Mouse (Mus musculus) lung, embryonic 14.5 days (tissue): ENCODE measurements around the gene Npw. TPM values are rescaled to one million over a fixed set of nuclear protein-coding genes. Genes with fewer than 3 reads are reported as not detected.

Experiments
- ATAC-seq: fragments of 200-750 bp; cut with Nextera tagmentation; 2 replicates; pipeline ENCODE4 v1.8.0; 2017; ENCODE audit warnings: mild to moderate bottlenecking, moderate TSS enrichment, moderate library complexity; ENCODE audit not compliant: insufficient read depth
- DNase-seq: peaks from one replicate; pipeline ENCODE4 v3.0.0-alpha.2; 2015
- H3K27ac ChIP-seq: fragments of 300-500 bp; sonication (generic); 2 replicates; pipeline ENCODE4 v1.5.1; 2014; ENCODE audit warnings: low read depth, mild to moderate bottlenecking, moderate library complexity
- H3K27me3 ChIP-seq: fragments of 300-500 bp; sonication (generic); 2 replicates; pipeline ENCODE4 v1.6.1; 2014; ENCODE audit warnings: low read length, control low read depth; ENCODE audit not compliant: insufficient read depth
- H3K36me3 ChIP-seq: fragments of 300-500 bp; sonication (generic); 2 replicates; pipeline ENCODE4 v1.6.1; 2014; ENCODE audit warnings: control low read depth; ENCODE audit not compliant: insufficient read depth
- H3K4me1 ChIP-seq: fragments of 300-500 bp; sonication (generic); 2 replicates; pipeline ENCODE4 v1.6.1; 2014; ENCODE audit warnings: antibody characterized with exemption, control low read depth; ENCODE audit not compliant: insufficient read depth
- H3K4me2 ChIP-seq: fragments of 300-500 bp; sonication (generic); 2 replicates; pipeline ENCODE4 v1.6.1; 2014; ENCODE audit warnings: mild to moderate bottlenecking
- H3K4me3 ChIP-seq: fragments of 300-500 bp; sonication (generic); 2 replicates; pipeline ENCODE4 v1.5.1; 2014; ENCODE audit warnings: low read depth, low read length
- H3K9ac ChIP-seq: fragments of 300-500 bp; sonication (generic); 2 replicates; pipeline ENCODE4 v1.6.1; 2014
- H3K9me3 ChIP-seq: fragments of 300-500 bp; sonication (generic); 2 replicates; pipeline ENCODE4 v1.6.1; 2016; ENCODE audit warnings: low read depth, low read length, control low read depth
- CTCF ChIP-seq: IDR thresholded peaks from 2 replicates; pipeline ENCODE4 v1.5.1; 2016; ENCODE audit warnings: antibody characterized with exemption, low read depth
- WGBS: fragments of 180-500 bp; shearing (Covaris S2); extraction: QIAGEN DNeasy Blood & Tissue Kit; methylation state at CpG from one replicate; pipeline ENCODE4 v1.1.7; 2014; 5-methylcytosine and 5-hydroxymethylcytosine counted together
- polyA plus RNA-seq: library from polyadenylated mRNA; unstranded; fragments of >200 nt; fragmentation: Nextera tagmentation; extraction: Ambion mirVana; gene quantifications from 2 replicates; pipeline ENCODE4 v1.2.1, GENCODE M21; 2014

Npw gene
- polyA plus RNA-seq, 1 experiment from 2014 or later: 1.0 TPM

DNA sequence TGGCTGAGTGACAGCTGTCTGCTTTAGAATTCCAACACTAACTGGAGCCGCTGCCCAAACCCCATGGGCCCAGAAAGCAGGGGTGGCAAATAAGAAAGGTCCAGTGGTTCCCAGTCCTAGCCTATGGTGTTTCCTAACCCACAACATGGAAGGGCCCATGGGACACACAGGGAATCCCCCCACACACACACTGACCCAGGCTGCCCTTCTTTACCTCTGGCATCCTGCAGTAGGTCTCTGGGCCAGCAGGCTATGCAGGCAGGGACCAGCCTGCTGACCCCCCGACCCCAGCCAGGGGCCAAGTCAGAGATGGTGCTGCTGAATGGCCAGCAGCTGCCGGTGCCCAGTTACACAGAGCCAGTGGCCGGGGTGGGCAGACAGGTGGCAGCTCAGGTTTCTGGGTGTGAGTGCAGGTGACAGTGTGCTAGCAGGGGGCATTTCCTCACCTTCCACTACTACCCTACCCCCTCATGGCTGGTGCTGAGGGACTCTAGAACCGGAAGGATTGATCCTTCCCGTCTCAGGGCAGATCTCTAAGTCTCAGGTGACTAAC is 15.4 kb downstream of the Npw start:
- Histone ChIP-seq H3K27ac (no peak overlapping the region), H3K36me3 (peaks cover 35% of the 10 kb centered on the region; the same call in 1 of the 2 replicates), H3K9me3 (no peaks in the 10 kb centered on the region), H3K27me3 (no peaks in the 10 kb centered on the region), H3K4me2 (no peak overlapping the region), H3K4me1 (peaks cover 20% of the 10 kb centered on the region), H3K9ac (no peak overlapping the region), H3K4me3 (no peak overlapping the region)
- TF ChIP-seq CTCF: no peak
- ATAC-seq (no peak), DNase-seq (no peak)
- WGBS: 64% methylated on average over 6 of the region's 6 CpGs

DNA sequence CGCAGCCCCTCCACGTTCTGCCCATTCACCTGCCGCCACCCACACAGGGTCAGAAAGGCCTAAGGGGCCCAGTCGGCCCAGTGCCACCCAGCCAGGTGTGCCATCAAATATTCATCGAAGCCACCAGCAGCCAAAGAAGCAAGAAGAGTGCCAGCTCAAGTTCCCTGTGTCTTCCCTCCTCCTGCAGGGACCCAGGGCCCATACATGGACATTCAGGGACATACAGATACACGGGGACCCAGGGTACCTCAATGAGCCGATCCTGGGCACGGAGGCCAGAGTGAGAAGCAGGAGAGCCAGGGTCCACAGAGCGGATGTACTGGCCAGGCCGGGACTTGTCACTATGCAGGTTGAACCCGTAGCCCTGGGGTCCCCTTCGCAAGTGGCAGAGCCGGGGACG is 16.3 kb downstream of the Npw start:
- TF ChIP-seq CTCF: no peak
- DNase-seq: no peak
- Histone ChIP-seq H3K27me3 (no peaks in the 10 kb centered on the region), H3K9ac (no peak overlapping the region), H3K27ac (no peak overlapping the region), H3K4me3 (no peak overlapping the region), H3K9me3 (no peaks in the 10 kb centered on the region), H3K36me3 (peaks cover 35% of the 10 kb centered on the region; the same call in 1 of the 2 replicates), H3K4me2 (no peak overlapping the region), H3K4me1 (peaks cover 20% of the 10 kb centered on the region)
- ATAC-seq: no peak
- 91% methylated on average over 14 of the region's 14 CpGs for WGBS

DNA sequence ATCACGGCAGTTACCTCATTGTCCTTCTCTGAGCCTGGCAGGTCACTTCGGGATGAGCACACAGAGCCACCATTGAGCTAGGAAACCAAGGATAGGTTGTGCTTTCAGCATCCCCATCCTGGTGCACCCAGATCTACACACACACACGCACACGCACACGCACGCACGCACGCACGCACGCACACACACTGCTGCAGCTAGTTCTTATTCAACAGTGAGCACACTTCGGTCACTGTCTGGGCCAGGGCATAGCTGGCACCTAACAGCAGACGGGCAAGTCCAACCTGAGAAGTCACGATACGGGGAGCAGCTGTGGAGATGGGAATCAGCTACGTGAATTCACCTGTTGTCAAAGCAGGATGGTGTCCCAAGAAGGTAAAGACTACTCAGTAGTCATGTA is 17.7 kb downstream of the Npw start:
- no peak overlapping the region for H3K4me3 ChIP-seq
- H3K36me3 ChIP-seq: peaks cover 32% of the 10 kb centered on the region; the same call in 1 of the 2 replicates
- no peaks in the 10 kb centered on the region for H3K9me3 ChIP-seq
- peaks cover 20% of the 10 kb centered on the region for H3K4me1 ChIP-seq
- no peak for TF ChIP-seq CTCF
- 95% methylated on average over 15 of the region's 15 CpGs for WGBS
- DNase-seq (no peak), ATAC-seq (no peak)
- H3K9ac ChIP-seq: no peak overlapping the region
- H3K27me3 ChIP-seq: no peaks in the 10 kb centered on the region
- H3K27ac ChIP-seq: peak overlapping the region; percentile 89; the same call in 1 of the 2 replicates
- H3K4me2 ChIP-seq: no peak overlapping the region

DNA sequence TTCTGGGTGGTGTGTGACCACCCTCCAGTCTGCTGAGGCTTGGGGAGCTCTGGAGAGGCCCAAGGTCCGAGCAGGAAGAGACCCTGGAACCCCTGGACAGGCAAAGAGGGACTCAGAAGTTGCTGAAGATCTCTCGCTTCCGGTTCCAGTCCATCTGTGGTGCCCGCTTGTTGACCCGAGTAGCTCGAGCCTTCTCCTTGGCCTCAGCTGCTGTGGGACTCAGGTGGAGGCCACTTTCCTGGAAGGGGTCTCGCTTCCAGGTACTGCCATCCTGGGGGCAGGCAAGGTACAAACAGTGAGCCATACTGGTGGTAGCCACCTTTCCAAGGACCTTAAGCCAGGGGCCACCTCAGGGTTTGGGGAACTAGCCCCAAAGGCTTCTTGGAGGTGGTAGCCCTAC is 18.1 kb downstream of the Npw start:
- no peak for DNase-seq
- Histone ChIP-seq H3K9me3 (no peaks in the 10 kb centered on the region), H3K9ac (no peak overlapping the region), H3K27ac (peak overlapping the region; percentile 89; the same call in 1 of the 2 replicates), H3K4me3 (no peak overlapping the region), H3K36me3 (peaks cover 32% of the 10 kb centered on the region; the same call in 1 of the 2 replicates), H3K4me2 (no peak overlapping the region), H3K4me1 (peaks cover 20% of the 10 kb centered on the region), H3K27me3 (no peaks in the 10 kb centered on the region)
- TF ChIP-seq CTCF: no peak
- WGBS: 86% methylated on average over 7 of the region's 7 CpGs
- no peak for ATAC-seq

DNA sequence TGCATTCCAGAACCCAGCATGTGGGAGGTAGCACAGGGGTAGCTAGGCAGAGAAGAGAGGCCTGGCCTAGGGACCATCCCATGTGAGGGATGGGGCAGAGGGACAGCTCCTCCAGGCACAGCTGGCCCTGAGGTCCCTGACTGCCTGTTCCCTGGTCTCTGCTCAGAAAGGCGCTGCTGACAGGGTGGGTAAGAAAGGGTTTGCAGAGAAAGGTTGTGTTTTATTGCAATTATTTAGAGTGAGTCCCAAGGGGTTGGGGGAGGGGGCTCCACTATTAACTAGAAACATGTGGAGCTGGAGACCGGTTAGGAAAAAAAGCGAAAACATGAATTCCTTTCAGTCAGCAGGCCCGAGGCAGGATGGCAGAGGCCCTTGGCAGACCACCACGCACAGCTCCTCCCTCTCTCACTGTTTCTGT is 18.7 kb downstream of the Npw start:
- Histone ChIP-seq H3K4me3 (no peak overlapping the region), H3K27ac (peak overlapping the region; percentile 89), H3K27me3 (no peaks in the 10 kb centered on the region), H3K4me1 (peaks cover 16% of the 10 kb centered on the region), H3K9me3 (no peaks in the 10 kb centered on the region), H3K36me3 (peaks cover 32% of the 10 kb centered on the region; the same call in 1 of the 2 replicates), H3K9ac (peak overlapping the region; percentile 9; the same call in 1 of the 2 replicates), H3K4me2 (no peak overlapping the region)
- DNase-seq (peak; percentile 34), ATAC-seq (peak; percentile 44; the same call in 1 of the 2 replicates)
- 57% methylated on average over 5 of the region's 5 CpGs for WGBS
- no peak for TF ChIP-seq CTCF

DNA sequence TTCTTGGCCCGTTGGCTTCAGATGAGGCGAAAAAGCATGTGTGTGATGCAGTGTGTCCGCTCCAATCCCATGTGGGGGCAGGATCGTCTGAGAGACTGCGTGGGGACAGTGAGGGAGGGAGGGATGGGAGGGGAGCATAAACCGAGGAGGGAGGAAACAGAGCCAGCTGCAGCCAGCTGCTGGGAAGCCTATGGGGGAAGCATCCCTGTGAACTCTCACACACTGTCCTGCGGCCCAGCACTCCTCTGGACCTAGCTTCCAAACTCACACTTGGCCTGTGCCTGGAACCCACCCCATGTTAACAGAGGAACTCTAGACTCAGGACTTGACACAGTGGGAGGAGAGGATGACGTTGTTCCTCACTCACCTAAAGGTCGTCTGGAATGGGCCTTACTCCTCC is 19.4 kb downstream of the Npw start:
- Histone ChIP-seq H3K27ac (peak overlapping the region; percentile 89; the same call in 1 of the 2 replicates), H3K4me2 (no peak overlapping the region), H3K4me3 (no peak overlapping the region), H3K9me3 (no peaks in the 10 kb centered on the region), H3K9ac (peak overlapping the region; percentile 9; the same call in 1 of the 2 replicates), H3K27me3 (no peaks in the 10 kb centered on the region), H3K4me1 (peaks cover 9% of the 10 kb centered on the region; the same call in 1 of the 2 replicates), H3K36me3 (peaks cover 32% of the 10 kb centered on the region; the same call in 1 of the 2 replicates)
- WGBS: 57% methylated on average over 9 of the region's 9 CpGs
- no peak for TF ChIP-seq CTCF
- peak; percentile 84 for DNase-seq
- peak; percentile 81 for ATAC-seq

DNA sequence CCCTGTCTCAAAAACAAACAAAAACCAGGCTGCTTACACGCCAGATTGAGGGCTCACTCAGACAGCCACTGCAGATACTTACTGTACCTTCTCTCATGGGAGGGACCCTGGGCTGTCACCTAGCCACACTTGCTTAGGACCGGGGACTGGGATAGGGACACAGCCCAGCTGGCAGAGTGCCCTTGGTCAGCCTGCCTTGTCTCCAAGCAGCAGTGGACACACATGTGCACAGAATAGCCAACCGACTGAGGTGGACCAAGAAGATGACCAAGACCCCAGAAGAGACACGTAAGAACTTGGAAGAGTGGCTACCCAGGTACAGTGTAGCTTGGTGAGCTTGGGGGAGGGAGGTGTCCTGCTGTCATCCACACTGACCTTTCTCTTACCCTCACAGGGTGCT is 20.0 kb downstream of the Npw start:
- H3K4me2 ChIP-seq: no peak overlapping the region
- WGBS: 71% methylated on average over 4 of the region's 4 CpGs
- no peaks in the 10 kb centered on the region for H3K27me3 ChIP-seq
- TF ChIP-seq CTCF: no peak
- no peak overlapping the region for H3K4me3 ChIP-seq
- ATAC-seq (no peak), DNase-seq (no peak)
- H3K27ac ChIP-seq: 0 out of 2 replicates have a peak overlapping the region, but pooled peaks have one; percentile 89
- H3K4me1 ChIP-seq: peaks cover 12% of the 10 kb centered on the region
- H3K9me3 ChIP-seq: no peaks in the 10 kb centered on the region
- no peak overlapping the region for H3K9ac ChIP-seq
- H3K36me3 ChIP-seq: peaks cover 32% of the 10 kb centered on the region; the same call in 1 of the 2 replicates
